Mouse (Mus musculus) cerebellum, adult (tissue): Measurements from ENCODE around the gene Trub2.

ENCODE experiments used
- ATAC-seq: cut with Nextera tagmentation; 2 replicates; pipeline ENCODE4 v1.9.2; 2017; ENCODE audit warnings: mild to moderate bottlenecking, moderate library complexity, mixed read lengths; ENCODE audit not compliant: insufficient number of reproducible peaks, low FRiP score, low TSS enrichment

Gene Trub2

GRCm38 (mm10) chr2:29787937-29788681 is at the start of gene Trub2:
TSS of gene Trub2 (minus strand) at chr2:29788502.
- ATAC-seq = peak; percentile 69; the same call in 1 of the 2 replicates

DNA sequence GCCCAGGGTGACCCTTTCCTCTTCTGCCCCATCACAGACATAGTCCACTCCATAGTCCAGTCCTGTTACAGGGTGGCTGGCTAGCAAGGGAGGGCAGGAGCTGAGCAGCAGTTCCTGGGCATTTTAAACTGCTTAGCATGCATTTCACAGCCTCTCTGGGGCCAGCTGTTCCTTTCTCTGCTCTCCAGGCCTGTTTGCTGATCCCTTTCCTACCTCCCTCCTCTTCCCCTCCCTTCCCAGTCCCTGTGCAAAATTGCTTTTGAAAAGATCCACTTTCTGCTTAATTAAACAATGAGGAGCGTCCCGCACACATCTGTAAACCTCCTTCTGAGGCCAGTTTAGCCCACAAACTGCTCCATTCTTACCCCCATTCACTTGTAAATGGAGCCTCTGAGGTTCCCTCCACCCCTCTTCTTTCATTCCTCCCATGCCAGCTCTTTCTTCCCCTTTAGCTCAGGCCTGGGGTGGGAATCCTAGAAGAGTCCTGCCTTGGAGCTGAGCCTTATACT is 47.1 kb upstream of the Trub2 start:
- ATAC-seq = no peak

GRCm38 (mm10) chr2:29833796-29834195 is 45.5 kb upstream of the Trub2 start:
- ATAC-seq = no peak

- ATAC-seq = no peak
These were observed 42.8 kb upstream of the Trub2 start for GRCm38 (mm10) chr2:29831106-29831505.

DNA sequence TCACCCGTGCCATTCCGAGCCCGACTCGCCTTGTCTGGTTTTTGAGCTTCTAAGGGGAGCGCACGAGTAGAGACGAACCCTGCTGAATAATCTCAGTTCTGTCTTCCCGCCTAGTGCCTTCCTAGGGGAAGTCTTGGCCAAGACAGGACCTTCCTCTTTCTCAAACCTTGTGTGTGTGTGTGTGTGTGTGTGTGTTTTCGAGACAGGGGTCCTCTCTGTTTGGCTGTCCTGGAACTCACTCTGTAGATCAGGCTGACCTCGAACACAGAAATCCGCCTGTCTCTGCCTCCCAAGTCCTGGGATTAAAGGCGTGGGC is 39.4 kb upstream of the Trub2 start:
- no peak for ATAC-seq

DNA sequence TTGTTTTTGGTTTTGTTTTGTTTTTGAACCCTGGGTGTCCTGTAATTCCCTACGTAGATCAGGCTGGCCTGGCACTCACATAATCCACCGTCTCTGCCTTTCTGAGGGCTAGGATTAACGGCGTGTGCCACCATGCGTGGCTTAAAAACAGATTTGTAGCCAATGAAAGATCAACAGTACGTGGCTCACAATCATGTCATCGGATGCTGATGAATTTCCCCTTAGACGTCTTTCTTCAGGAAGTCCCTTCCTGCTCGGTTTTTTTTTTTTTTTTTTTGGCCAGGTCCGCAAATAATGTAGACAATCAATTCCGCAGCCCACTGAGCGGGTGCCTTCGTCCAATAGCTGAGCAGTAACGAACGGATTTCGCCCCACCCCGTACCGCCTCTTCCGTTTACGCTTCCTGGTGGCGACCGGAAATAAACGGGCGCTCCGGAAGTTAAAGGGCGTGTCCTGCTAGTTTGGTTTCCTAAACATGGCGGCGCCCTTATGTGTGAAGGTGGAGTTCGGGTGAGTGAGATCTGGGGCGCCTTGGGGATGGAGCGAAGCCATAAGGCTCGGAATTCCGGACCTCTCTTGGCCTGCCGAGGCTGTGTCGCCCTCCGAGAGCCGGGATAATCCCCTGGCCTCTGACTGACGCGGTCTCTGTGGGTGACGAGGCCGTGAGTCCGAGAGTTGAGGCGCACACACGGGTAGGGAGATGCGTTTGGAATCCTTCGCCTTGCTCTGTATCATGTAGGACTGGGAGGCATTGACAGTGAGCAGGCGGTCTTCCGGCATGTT is 38.8 kb upstream of the Trub2 start:
- ATAC-seq = peak; percentile 96

- ATAC-seq = no peak
These were observed 38.1 kb upstream of the Trub2 start for GRCm38 (mm10) chr2:29826318-29826925.

GRCm38 (mm10) chr2:29820025-29820817 is 31.9 kb upstream of the Trub2 start, which contains the start of gene Urm1:
TSS of gene Urm1 (plus strand) at chr2:29820075.
- ATAC-seq = peak; percentile 50; the same call in 1 of the 2 replicates

- no peak for ATAC-seq
These were observed 31.1 kb upstream of the Trub2 start for GRCm38 (mm10) chr2:29819363-29819762.

- ATAC-seq = peak; percentile 74; the same call in 1 of the 2 replicates
These were observed 29.3 kb upstream of the Trub2 start for GRCm38 (mm10) chr2:29817426-29818232.

- no peak for ATAC-seq
These were observed 27.5 kb upstream of the Trub2 start for GRCm38 (mm10) chr2:29815678-29816371.

DNA sequence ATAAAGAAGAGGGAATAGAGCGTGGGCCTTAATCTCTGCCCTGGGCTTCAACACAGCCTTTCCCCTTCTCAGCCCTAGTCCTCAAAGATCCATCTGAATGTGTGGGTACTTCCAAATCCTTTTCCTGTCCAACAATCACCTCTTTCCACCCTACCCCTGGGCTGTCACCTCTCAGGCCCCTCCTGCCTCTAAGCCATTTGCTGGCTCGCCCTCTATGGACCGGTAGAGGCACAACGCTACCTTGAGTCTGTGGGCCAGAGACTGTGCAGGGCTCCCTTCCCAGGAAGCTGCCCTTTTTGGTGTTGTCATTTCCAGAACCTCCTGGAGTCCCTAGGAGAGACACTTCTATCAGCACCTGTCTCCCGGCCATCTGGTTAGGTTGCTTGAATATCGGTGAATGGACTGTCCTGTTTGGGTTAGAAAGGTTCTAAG is 15.1 kb upstream of the Trub2 start:
- ATAC-seq = no peak

GRCm38 (mm10) chr2:29802827-29803201 is 14.5 kb upstream of the Trub2 start:
- peak; percentile 62; the same call in 1 of the 2 replicates for ATAC-seq

DNA sequence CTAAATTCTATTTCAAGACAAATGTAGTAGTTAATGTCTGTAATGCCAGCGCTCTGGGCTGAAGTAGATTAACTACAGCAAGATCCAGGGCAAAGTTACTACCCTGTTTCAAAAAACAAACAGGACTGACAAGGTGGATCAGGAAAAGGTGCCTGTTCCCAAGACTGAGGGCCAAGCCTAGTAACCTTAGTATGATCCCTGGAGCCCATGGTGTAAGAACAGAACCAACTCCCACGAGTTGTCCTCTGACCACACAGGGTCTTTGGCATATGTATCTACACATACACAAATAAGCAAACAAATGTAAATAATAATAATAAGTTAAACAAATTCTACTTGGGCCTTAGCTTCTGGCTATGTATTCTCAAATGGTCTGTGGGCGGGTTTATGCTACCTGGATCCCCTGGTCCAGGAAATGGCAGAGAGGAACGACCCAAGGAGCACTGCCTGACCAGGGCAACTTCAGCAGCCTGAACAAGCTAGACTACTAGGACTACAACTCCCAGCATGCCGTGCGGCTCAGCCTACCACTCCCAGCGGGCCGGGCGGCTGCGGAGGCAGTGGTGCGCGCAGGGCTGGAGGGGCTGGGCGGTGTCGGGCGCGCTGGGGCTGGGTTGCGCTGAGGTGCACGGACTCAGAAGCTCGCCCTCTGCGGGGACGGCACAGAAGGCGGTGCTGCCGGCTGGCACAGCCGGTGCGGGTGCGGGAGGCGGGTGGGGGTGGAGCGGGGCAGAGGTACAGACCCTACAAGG is 13.9 kb upstream of the Trub2 start, which contains the start of gene Slc27a4:
TSS of gene Slc27a4 (plus strand) at position 560 of the 752 bp plus-strand sequence.
- peak; percentile 97 for ATAC-seq

DNA sequence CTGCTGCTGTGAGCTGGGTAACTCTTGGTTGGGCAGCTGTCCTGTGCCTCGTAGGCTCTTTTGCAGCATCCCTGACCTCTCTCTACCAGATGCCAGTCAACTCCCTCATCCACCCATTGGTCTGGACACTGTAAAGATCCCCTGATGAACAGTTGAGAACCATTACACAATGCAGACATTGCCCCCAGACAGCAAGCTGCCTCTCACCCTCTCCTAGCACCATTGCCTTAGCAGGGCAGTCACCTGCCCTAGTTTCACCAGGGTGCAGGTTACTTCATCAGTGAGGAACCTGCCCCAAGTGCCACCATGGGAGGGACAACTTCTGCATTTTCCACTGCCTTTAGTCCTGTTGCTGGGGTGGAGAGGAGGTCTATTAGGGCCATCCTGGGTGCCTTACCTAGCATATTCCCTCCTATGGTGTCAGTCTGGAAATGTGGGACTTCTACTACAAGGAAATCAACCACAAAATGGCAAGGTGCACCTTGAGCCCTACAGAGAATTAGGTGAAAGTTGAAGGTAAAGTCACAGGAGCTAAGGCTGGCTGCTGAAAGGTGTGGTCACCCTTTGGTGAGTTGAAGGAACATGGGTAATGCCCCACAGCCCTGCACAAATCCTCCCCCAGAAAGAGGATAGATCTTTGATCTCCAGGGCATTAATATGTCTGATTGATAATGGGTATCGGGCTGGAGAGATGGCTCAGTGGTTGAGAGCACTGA is 4.6 kb upstream of the Trub2 start:
- no peak for ATAC-seq

DNA sequence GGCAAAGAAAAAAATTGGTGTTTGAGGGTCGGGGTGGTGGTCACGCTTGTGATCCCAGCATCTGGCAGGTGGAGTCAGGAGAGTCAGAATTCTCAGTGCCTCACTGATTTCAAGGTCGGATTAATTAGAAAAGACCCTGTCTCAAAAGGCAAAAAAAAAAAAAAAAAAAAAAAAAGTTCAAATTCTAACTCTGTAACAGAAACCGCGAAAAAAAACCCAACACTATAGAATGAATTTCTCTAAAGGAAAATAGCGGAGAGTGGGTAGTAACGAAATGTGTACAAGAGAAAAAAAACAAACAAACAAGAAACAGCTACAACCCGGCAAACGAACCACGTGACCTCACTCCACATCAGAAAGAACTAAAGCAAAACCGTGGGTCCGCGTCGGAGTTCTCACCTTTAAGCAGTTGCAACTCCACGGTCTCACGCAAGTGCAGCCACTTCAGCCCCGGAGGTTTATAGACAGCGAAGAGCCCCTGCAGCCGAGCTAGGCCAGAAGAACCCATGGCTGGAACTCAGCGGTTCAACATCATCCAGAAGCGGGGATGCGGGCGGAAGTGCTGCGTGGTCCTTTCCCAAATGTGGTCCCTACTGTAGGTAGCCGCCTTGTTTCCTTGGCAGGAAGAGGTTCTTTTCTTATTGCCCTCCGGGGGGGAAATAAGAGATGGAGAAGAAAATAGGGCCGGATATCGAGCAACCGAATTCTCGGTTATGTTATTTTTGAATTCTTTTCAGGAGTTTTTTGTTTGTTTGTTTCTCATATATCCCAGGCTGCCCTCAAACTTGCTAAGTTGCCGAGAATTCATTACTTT is 991 bp downstream of the Trub2 start, which contains the start of gene Coq4:
TSS of gene Coq4 (plus strand) at position 390 of the 814 bp plus-strand sequence.
- ATAC-seq = peak; percentile 89; the same call in 1 of the 2 replicates
